ENCODE assay signal across 10 mouse cellular contexts in the genomic region with DNA sequence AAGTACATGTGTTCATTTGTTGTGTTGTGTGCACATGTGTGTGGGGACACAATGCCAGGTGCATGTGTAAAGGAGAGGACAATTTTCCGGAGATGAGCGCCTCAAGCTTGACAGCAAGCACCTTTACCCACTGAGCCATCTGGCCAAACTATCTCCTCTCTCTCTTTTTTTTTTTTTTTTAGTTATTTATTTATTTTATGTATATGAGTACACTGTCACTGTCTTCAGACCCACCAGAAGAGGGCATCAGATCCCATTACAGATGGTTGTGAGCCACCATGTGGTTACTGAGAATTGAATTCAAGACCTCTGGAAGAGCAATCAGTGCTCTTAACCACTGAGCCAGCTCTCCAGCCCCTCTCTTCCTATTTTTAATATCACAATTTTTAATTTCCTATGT. TPM values are rescaled to one million over a fixed set of nuclear protein-coding genes. Genes with fewer than 3 reads are reported as not detected.
"Had no signal": no experiment of that assay in that cellular context is flagged by ENCODE, and none has a peak within 500 bp of the region (broad histone marks: within the 10 kb centered on the region; RNA-seq: fewer than 3 reads in every experiment).

No protein-coding gene starts in this region.

RNA-seq across cellular contexts. Expression of a gene that starts 9.5 kb away (rescaled TPM):
- total RNA-seq: megakaryocyte progenitor cell, adult 5-6 weeks; midbrain, postnatal 0 days; monocyte, adult 5-6 weeks; neutrophil, adult 5-6 weeks had no signal
- polyA plus RNA-seq: lung, embryonic 14.5 days; macrophage; midbrain, embryonic 11.5 days; midbrain, embryonic 13.5 days; midbrain, embryonic 15.5 days; midbrain, postnatal 0 days; spleen, adult 2 months had no signal
